Mouse (Mus musculus) lung, postnatal 0 days (tissue): ENCODE data around the gene A530064D06Rik. TPM values are rescaled to one million over a fixed set of nuclear protein-coding genes. Genes with fewer than 3 reads are reported as not detected.
A peak's percentile ranks its signal among the peaks of the same experiment; 100 is the strongest.
"Not testable (repeated sequence)": the region's sequence is repeated elsewhere in the genome, so short reads cannot be mapped to it uniquely, and the experiment has no call there.

ENCODE experiments used
- ATAC-seq: fragments of 200-750 bp; cut with Nextera tagmentation; 2 replicates; pipeline ENCODE4 v1.8.0; 2017; ENCODE audit warnings: moderate library complexity
- DNase-seq: peaks from one replicate; pipeline ENCODE4 v3.0.0-alpha.2; 2016; ENCODE audit warnings: low spot score
- H3K27ac ChIP-seq: fragments of 300-500 bp; sonication (generic); 2 replicates; pipeline ENCODE4 v1.5.1; 2014; ENCODE audit warnings: antibody characterized with exemption, mild to moderate bottlenecking, low read length, mixed read lengths
- H3K27me3 ChIP-seq: fragments of 300-500 bp; sonication (generic); replicated peaks from 2 replicates; pipeline ENCODE4 v1.6.1; 2014; ENCODE audit warnings: low read length, mixed read lengths; ENCODE audit not compliant: insufficient read depth
- H3K36me3 ChIP-seq: fragments of 300-500 bp; sonication (generic); 2 replicates; pipeline ENCODE4 v1.6.1; 2014; ENCODE audit warnings: low read length, mixed read lengths; ENCODE audit not compliant: insufficient read depth
- H3K4me1 ChIP-seq: fragments of 300-500 bp; sonication (generic); 2 replicates; pipeline ENCODE4 v1.6.1; 2014; ENCODE audit warnings: antibody characterized with exemption, low read depth, low read length, mixed read lengths; ENCODE audit not compliant: insufficient read depth
- H3K4me2 ChIP-seq: fragments of 300-500 bp; sonication (generic); replicated peaks from 2 replicates; pipeline ENCODE4 v1.6.1; 2014; ENCODE audit warnings: low read depth, mild to moderate bottlenecking, low read length, moderate library complexity, mixed read lengths
- H3K4me3 ChIP-seq: fragments of 300-500 bp; sonication (generic); 2 replicates; pipeline ENCODE4 v1.5.1; 2014; ENCODE audit warnings: low read depth, low read length
- H3K9ac ChIP-seq: fragments of 300-500 bp; sonication (generic); replicated peaks from 2 replicates; pipeline ENCODE4 v1.6.1; 2014; ENCODE audit warnings: low read depth, mild to moderate bottlenecking
- H3K9me3 ChIP-seq: fragments of 300-500 bp; sonication (generic); 2 replicates; pipeline ENCODE4 v1.6.1; 2016; ENCODE audit warnings: low read length, mixed read lengths
- CTCF ChIP-seq: IDR thresholded peaks from 2 replicates; pipeline ENCODE4 v1.5.1; 2016; ENCODE audit warnings: antibody characterized with exemption, mild to moderate bottlenecking
- EP300 ChIP-seq: IDR thresholded peaks from 2 replicates; pipeline ENCODE4 v1.6.1; 2016; ENCODE audit warnings: antibody characterized with exemption, mild to moderate bottlenecking, control low read depth
- WGBS: fragments of 180-500 bp; shearing (Covaris S2); extraction: QIAGEN DNeasy Blood & Tissue Kit; methylation state at CpG from one replicate; pipeline ENCODE4 v1.1.7; 2014; 5-methylcytosine and 5-hydroxymethylcytosine counted together
- polyA plus RNA-seq: library from polyadenylated mRNA; unstranded; fragments of >200 nt; fragmentation: Nextera tagmentation; extraction: Ambion mirVana; gene quantifications from 2 replicates; pipeline ENCODE4 v1.2.1, GENCODE M21; 2015

A530064D06Rik gene
- polyA plus RNA-seq = 0.52 and 0.80 TPM in 2 replicates

DNA sequence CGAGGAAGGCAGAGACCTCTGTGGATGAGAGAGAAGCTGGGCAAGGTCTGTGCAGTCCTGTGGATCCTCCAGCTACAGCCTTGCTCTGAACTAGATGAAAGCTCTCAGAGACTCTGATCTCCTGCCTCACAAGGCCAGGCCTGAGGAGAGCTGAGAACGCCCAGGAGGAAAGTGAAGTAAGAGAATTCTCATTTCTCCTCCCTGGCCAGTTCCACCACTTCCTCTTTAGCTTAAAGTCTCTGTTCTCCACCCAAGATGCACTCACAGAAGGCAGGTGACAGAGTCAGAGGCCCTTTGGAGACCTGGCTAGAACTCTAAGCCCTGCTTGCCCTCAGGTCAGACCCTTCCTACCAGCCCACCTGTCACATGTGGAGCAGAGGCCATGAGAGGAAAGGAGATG is at the start of gene A530064D06Rik:
Gene A530064D06Rik, minus strand, starts transcription at position 173 of the 400 bp plus-strand sequence.
- not testable (repeated sequence) for H3K9me3 ChIP-seq, H3K36me3 ChIP-seq, H3K4me2 ChIP-seq, ATAC-seq, H3K4me3 ChIP-seq, H3K9ac ChIP-seq, H3K27ac ChIP-seq, H3K27me3 ChIP-seq, H3K4me1 ChIP-seq
- 60% methylated on average over 2 of the region's 2 CpGs for WGBS
- DNase-seq = peak; percentile 9

DNA sequence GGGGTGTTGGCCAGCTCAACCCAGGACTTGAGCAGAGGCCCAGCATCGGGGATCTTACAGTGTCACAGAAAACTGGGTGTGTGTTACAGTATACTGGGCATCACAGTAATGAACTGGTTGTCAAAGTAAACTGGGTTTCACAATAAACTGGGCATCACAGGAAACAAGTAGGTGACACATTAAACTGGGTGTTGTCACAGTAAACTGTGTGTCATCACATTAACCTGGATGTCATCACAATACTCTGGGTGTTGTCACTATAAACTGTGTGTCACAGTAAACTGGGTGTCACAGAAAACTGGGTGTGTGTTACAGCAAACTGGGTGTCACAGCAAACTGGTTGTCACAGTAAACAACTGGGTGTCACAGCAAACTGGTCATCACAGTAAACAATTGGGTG is 48.4 kb upstream of the A530064D06Rik start:
- Histone ChIP-seq H3K9ac (no peak overlapping the region), H3K4me2 (no peak overlapping the region), H3K27me3 (no peaks in the 10 kb centered on the region), H3K4me3 (no peak overlapping the region), H3K36me3 (no peaks in the 10 kb centered on the region), H3K4me1 (no peaks in the 10 kb centered on the region), H3K27ac (no peak overlapping the region), H3K9me3 (no peaks in the 10 kb centered on the region)
- 88% methylated on average over 1 of the region's 1 CpGs for WGBS
- no peak for ATAC-seq
- no peak for TF ChIP-seq EP300
- TF ChIP-seq CTCF = no peak
- DNase-seq = no peak

DNA sequence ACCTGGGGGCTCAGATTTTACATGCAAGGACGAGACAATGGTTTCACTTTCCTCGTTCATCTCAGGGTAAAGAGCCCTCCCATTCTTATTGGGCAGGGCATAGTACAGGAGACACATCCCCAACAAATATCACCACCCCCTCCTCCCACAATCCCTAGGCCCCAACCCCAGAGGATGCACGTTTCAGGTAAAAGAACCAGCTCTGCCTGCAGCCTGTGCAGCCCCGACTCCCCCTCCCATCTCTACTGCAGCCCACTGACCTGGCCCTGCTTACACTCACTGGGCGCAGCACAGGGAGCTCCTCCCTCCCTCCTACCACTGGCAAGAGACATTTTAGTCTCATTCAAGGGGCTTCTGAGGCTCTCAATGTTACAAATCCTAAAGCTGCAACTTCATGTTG is 46.4 kb upstream of the A530064D06Rik start:
- no peaks in the 10 kb centered on the region for H3K9me3 ChIP-seq
- H3K36me3 ChIP-seq = no peaks in the 10 kb centered on the region
- DNase-seq (no peak), ATAC-seq (no peak)
- H3K27me3 ChIP-seq = no peaks in the 10 kb centered on the region
- TF ChIP-seq CTCF (no peak), EP300 (no peak)
- H3K27ac ChIP-seq = no peak overlapping the region
- no peak overlapping the region for H3K4me3 ChIP-seq
- H3K4me1 ChIP-seq = no peaks in the 10 kb centered on the region
- H3K4me2 ChIP-seq = no peak overlapping the region
- H3K9ac ChIP-seq = no peak overlapping the region
- WGBS = 71% methylated on average over 5 of the region's 5 CpGs

DNA sequence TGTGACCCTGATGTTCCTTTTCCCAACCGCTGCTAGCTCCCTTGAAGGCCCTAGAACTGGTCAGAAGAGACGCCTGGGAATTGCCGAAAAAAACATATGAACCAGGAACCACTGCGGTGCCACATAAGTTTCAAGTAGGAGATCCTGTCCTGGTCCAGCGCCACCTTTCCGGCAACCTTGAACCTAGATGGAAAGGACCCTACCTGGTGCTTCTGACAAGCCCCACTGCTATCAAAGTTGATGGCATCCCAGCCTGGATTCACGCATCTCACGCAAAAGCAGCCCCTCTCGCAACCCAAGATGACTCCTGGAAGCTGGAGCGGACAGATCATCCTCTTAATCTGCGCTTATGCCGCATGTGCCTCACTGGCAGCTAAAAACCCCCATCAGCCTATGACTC is 45.5 kb upstream of the A530064D06Rik start:
- Histone ChIP-seq H3K4me3 (no peak overlapping the region), H3K4me1 (no peaks in the 10 kb centered on the region), H3K27ac (no peak overlapping the region), H3K27me3 (no peaks in the 10 kb centered on the region), H3K9ac (no peak overlapping the region), H3K4me2 (no peak overlapping the region), H3K9me3 (no peaks in the 10 kb centered on the region), H3K36me3 (no peaks in the 10 kb centered on the region)
- DNase-seq (no peak), ATAC-seq (no peak)
- 92% methylated on average over 12 of the region's 12 CpGs for WGBS
- TF ChIP-seq CTCF (no peak), EP300 (no peak)

DNA sequence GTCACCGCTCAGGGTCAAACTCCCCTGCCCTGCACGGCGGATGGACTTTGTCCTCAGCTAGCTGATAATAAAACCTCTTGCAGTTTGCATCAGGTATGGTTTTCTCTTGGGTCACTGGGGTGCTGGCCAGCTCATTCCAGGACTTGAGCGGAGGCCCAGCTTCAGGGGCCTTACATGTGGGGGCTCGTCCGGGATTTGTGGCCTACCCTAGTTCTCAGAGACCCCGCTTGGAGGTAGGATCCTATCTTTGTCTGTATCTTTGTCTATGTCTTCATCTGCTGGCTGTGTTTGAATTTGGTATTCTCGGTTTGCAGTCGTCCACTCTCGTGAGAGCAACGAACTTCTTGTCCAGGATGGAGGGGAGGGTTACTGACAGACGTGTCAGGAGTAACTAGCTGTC is 36.0 kb upstream of the A530064D06Rik start:
- Histone ChIP-seq H3K4me1 (no peaks in the 10 kb centered on the region), H3K27me3 (no peaks in the 10 kb centered on the region), H3K4me3 (no peak overlapping the region), H3K9ac (no peak overlapping the region), H3K9me3 (no peaks in the 10 kb centered on the region), H3K4me2 (no peak overlapping the region), H3K27ac (no peak overlapping the region), H3K36me3 (no peaks in the 10 kb centered on the region)
- TF ChIP-seq EP300 (no peak), CTCF (no peak)
- DNase-seq = no peak
- WGBS = 93% methylated on average over 12 of the region's 12 CpGs
- ATAC-seq = no peak

DNA sequence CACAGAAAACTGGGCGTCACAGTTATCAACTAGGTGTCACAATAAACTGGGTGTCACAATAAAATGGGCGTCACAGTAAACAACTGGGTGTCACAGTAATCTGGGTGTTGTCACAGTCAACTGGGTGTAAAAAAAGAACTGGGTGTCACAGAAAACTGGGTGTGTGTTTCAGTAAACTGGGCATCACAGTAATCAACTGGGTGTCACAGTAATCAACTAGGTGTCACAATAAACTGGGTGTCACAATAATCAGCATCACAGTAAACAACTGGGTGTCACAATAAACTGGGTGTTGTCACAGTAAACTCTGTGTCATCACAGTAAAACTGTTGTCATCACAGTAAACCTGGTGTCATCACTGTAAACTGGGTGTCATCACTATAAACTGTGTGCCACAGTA is 25.3 kb upstream of the A530064D06Rik start:
- no peak overlapping the region for H3K4me2 ChIP-seq
- no peak overlapping the region for H3K9ac ChIP-seq
- TF ChIP-seq EP300 = no peak
- no peak for TF ChIP-seq CTCF
- 57% methylated on average over 2 of the region's 2 CpGs for WGBS
- no peak for DNase-seq
- H3K9me3 ChIP-seq = no peaks in the 10 kb centered on the region
- H3K4me3 ChIP-seq = no peak overlapping the region
- ATAC-seq = no peak
- H3K36me3 ChIP-seq = no peaks in the 10 kb centered on the region
- no peaks in the 10 kb centered on the region for H3K4me1 ChIP-seq
- H3K27ac ChIP-seq = no peak overlapping the region
- no peaks in the 10 kb centered on the region for H3K27me3 ChIP-seq

DNA sequence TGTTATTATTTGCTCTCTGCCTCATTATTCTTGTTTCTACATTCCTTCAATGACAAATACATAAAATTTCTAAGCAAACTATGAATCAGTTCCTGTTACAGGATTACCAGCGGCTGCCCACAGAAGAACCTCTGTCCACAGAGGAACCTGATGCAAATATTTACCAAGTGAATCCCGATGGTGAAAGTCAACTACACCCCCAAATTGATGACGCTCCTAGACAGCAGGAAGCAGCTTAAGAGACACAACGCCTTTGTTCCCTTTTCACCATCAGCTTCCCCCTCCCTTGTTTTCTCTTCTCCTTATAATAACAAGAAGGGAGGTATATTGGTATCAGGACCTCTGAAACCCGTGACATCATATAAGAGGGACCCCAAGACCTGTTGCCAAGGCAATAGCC is 18.2 kb upstream of the A530064D06Rik start:
- TF ChIP-seq EP300 = no peak
- no peak for TF ChIP-seq CTCF
- Histone ChIP-seq H3K27me3 (no peaks in the 10 kb centered on the region), H3K4me2 (no peak overlapping the region), H3K4me1 (no peaks in the 10 kb centered on the region), H3K36me3 (no peaks in the 10 kb centered on the region), H3K27ac (no peak overlapping the region), H3K9me3 (no peaks in the 10 kb centered on the region), H3K9ac (no peak overlapping the region), H3K4me3 (no peak overlapping the region)
- no peak for ATAC-seq
- peak; percentile 29 for DNase-seq
- WGBS = 45% methylated on average over 5 of the region's 5 CpGs
